Mouse (Mus musculus) kidney, adult 2 months (tissue): Measurements from ENCODE around the gene Gm813.
"Not testable (repeated sequence)": the region's sequence is repeated elsewhere in the genome, so short reads cannot be mapped to it uniquely, and the experiment has no call there.

Source experiments
- CTCF ChIP-seq: fragments of 200-500 bp; conservative IDR thresholded peaks from 2 replicates; pipeline ENCODE4 v1.5.1; 2011; ENCODE audit warnings: low read depth, mild to moderate bottlenecking, control low read depth, low read length, moderate library complexity, mixed read lengths; ENCODE audit not compliant: insufficient read depth, insufficient read length
- POLR2A ChIP-seq: fragments of 200-500 bp; IDR thresholded peaks from one replicate; pipeline ENCODE4 v1.6.1; 2011; ENCODE audit warnings: low read depth, low read length, control low read depth

DNA sequence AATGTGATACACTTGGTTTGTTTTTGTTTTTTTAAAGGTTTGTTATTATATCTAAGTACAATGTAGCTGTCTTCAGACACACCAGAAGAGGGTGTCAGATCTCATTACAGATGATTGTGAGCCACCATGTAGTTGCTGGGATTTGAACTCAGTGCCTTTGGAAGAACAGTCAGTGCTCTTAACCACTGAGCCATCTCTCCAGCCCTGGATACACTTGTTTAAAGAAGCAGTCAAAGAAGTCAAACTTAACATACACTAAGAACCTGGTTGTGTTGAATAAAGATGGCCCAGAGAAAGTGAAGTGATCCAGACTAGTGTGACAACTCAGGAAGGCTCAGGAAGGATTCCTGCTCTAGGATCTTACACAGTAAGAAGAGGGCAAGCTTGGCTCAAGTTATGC is 48.4 kb upstream of the Gm813 start:
- TF ChIP-seq CTCF, POLR2A: not testable (repeated sequence)
